Mouse (Mus musculus) midbrain, postnatal 0 days (tissue): ENCODE data around the gene Actbl2. TPM values are rescaled to one million over a fixed set of nuclear protein-coding genes. Genes with fewer than 3 reads are reported as not detected.

Source experiments
- ATAC-seq: fragments of 200-750 bp; cut with Nextera tagmentation; 2 replicates; pipeline ENCODE4 v1.8.0; 2017; ENCODE audit warnings: moderate number of reproducible peaks, mild to moderate bottlenecking, moderate TSS enrichment, moderate library complexity; ENCODE audit not compliant: low FRiP score
- DNase-seq: peaks from one replicate; pipeline ENCODE4 v3.0.0-alpha.2; 2015; ENCODE audit warnings: low spot score
- H3K27ac ChIP-seq: fragments of 300-500 bp; sonication (generic); 2 replicates; pipeline ENCODE4 v1.5.1; 2014; ENCODE audit warnings: low read depth, mild to moderate bottlenecking, low read length, mixed read lengths
- H3K27me3 ChIP-seq: fragments of 300-500 bp; sonication (generic); 2 replicates; pipeline ENCODE4 v1.6.1; 2014; ENCODE audit warnings: low read length, control low read depth, mixed read lengths; ENCODE audit not compliant: insufficient read depth
- H3K36me3 ChIP-seq: fragments of 300-500 bp; sonication (generic); 2 replicates; pipeline ENCODE4 v1.6.1; 2014; ENCODE audit warnings: low read length, control low read depth, mixed read lengths; ENCODE audit not compliant: insufficient read depth
- H3K4me1 ChIP-seq: fragments of 300-500 bp; sonication (generic); 2 replicates; pipeline ENCODE4 v1.6.1; 2014; ENCODE audit warnings: mild to moderate bottlenecking, control low read depth, antibody characterized with exemption, low read length, mixed read lengths; ENCODE audit not compliant: insufficient read depth
- H3K4me2 ChIP-seq: fragments of 300-500 bp; sonication (generic); 2 replicates; pipeline ENCODE4 v1.6.1; 2014; ENCODE audit warnings: low read depth, mild to moderate bottlenecking, low read length, mixed read lengths; ENCODE audit not compliant: poor library complexity, severe bottlenecking
- H3K4me3 ChIP-seq: fragments of 300-500 bp; sonication (generic); 2 replicates; pipeline ENCODE4 v1.5.1; 2014; ENCODE audit warnings: low read depth, mild to moderate bottlenecking, low read length, moderate library complexity
- H3K9ac ChIP-seq: fragments of 300-500 bp; sonication (generic); replicated peaks from 2 replicates; pipeline ENCODE4 v1.6.1; 2014; ENCODE audit warnings: mild to moderate bottlenecking, low read length, moderate library complexity, mixed read lengths; ENCODE audit not compliant: poor library complexity, severe bottlenecking
- H3K9me3 ChIP-seq: fragments of 300-500 bp; sonication (generic); 2 replicates; pipeline ENCODE4 v1.6.1; 2016; ENCODE audit warnings: low read length, control low read depth
- CTCF ChIP-seq: IDR thresholded peaks from 2 replicates; pipeline ENCODE4 v1.5.1; 2016; ENCODE audit warnings: antibody characterized with exemption, mild to moderate bottlenecking
- WGBS: fragments of 180-500 bp; shearing (Covaris S2); extraction: QIAGEN DNeasy Blood & Tissue Kit; methylation state at CpG from one replicate; pipeline ENCODE4 v1.1.7; 2014; 5-methylcytosine and 5-hydroxymethylcytosine counted together
- polyA plus RNA-seq: library from polyadenylated mRNA; unstranded; fragments of >200 nt; fragmentation: Nextera tagmentation; extraction: Ambion mirVana; gene quantifications from 2 replicates; pipeline ENCODE4 v1.2.1, GENCODE M21; 2015
- total RNA-seq: library from RNA; depleted of rRNA; stranded (reverse); fragments of >200 nt; gene quantifications from 2 replicates; pipeline ENCODE4 v1.2.3, GENCODE M21; 2014

Gene Actbl2
- total and polyA plus RNA-seq, 2 experiments from 2014 or later, result not detected

GRCm38 (mm10) chr13:111234573-111234972 is 20.2 kb upstream of the Actbl2 start:
- no peak for ATAC-seq
- no peak for DNase-seq
- no peak for TF ChIP-seq CTCF
- no peaks in the 10 kb centered on the region for H3K9me3 ChIP-seq
- WGBS, result 90% methylated on average over 3 of the region's 3 CpGs
- H3K27me3 ChIP-seq, result no peaks in the 10 kb centered on the region
- H3K4me3 ChIP-seq, result no peak overlapping the region
- H3K36me3 ChIP-seq, result no peaks in the 10 kb centered on the region
- no peak overlapping the region for H3K9ac ChIP-seq
- H3K4me2 ChIP-seq, result no peak overlapping the region
- no peak overlapping the region for H3K27ac ChIP-seq
- H3K4me1 ChIP-seq, result no peaks in the 10 kb centered on the region

GRCm38 (mm10) chr13:111235719-111236166 is 19.1 kb upstream of the Actbl2 start:
- H3K27ac ChIP-seq, result no peak overlapping the region
- H3K4me3 ChIP-seq, result no peak overlapping the region
- 33% methylated on average over 6 of the region's 6 CpGs for WGBS
- no peaks in the 10 kb centered on the region for H3K4me1 ChIP-seq
- DNase-seq (peak; percentile 86), ATAC-seq (peak; percentile 80; the same call in 1 of the 2 replicates)
- no peak overlapping the region for H3K4me2 ChIP-seq
- no peak overlapping the region for H3K9ac ChIP-seq
- H3K36me3 ChIP-seq, result no peaks in the 10 kb centered on the region
- H3K27me3 ChIP-seq, result no peaks in the 10 kb centered on the region
- no peak for TF ChIP-seq CTCF
- H3K9me3 ChIP-seq, result no peaks in the 10 kb centered on the region

GRCm38 (mm10) chr13:111236461-111236864 is 18.4 kb upstream of the Actbl2 start:
- Histone ChIP-seq H3K36me3 (no peaks in the 10 kb centered on the region), H3K27me3 (no peaks in the 10 kb centered on the region), H3K9ac (no peak overlapping the region), H3K9me3 (no peaks in the 10 kb centered on the region), H3K4me2 (no peak overlapping the region), H3K27ac (no peak overlapping the region), H3K4me1 (no peaks in the 10 kb centered on the region), H3K4me3 (no peak overlapping the region)
- WGBS, result 81% methylated on average over 9 of the region's 9 CpGs
- ATAC-seq, result no peak
- no peak for TF ChIP-seq CTCF
- DNase-seq, result no peak

GRCm38 (mm10) chr13:111237296-111237695 is 17.5 kb upstream of the Actbl2 start:
- Histone ChIP-seq H3K4me3 (no peak overlapping the region), H3K4me1 (no peaks in the 10 kb centered on the region), H3K9me3 (no peaks in the 10 kb centered on the region), H3K9ac (no peak overlapping the region), H3K27ac (no peak overlapping the region), H3K36me3 (no peaks in the 10 kb centered on the region), H3K27me3 (no peaks in the 10 kb centered on the region), H3K4me2 (no peak overlapping the region)
- WGBS, result 85% methylated on average over 1 of the region's 1 CpGs
- no peak for DNase-seq
- TF ChIP-seq CTCF, result peak; percentile 44
- no peak for ATAC-seq

- Histone ChIP-seq H3K27ac (no peak overlapping the region), H3K36me3 (no peaks in the 10 kb centered on the region), H3K4me1 (no peaks in the 10 kb centered on the region), H3K4me2 (no peak overlapping the region), H3K9me3 (no peaks in the 10 kb centered on the region), H3K9ac (no peak overlapping the region), H3K27me3 (no peaks in the 10 kb centered on the region), H3K4me3 (no peak overlapping the region)
- WGBS, result 43% methylated on average over 3 of the region's 3 CpGs
- peak; percentile 96 for TF ChIP-seq CTCF
- peak; percentile 88 for DNase-seq
- ATAC-seq, result peak; percentile 63; the same call in 1 of the 2 replicates
Observed at GRCm38 (mm10) chr13:111237865-111238465, 16.8 kb upstream of the Actbl2 start.

GRCm38 (mm10) chr13:111251106-111251505 is 3.7 kb upstream of the Actbl2 start:
- ATAC-seq (no peak), DNase-seq (no peak)
- Histone ChIP-seq H3K36me3 (no peaks in the 10 kb centered on the region), H3K4me2 (no peak overlapping the region), H3K9me3 (no peaks in the 10 kb centered on the region), H3K27ac (no peak overlapping the region), H3K9ac (no peak overlapping the region), H3K4me3 (no peak overlapping the region), H3K4me1 (no peaks in the 10 kb centered on the region), H3K27me3 (no peaks in the 10 kb centered on the region)
- WGBS, result 84% methylated on average over 5 of the region's 5 CpGs
- no peak for TF ChIP-seq CTCF
